Mouse (Mus musculus): Measurements from ENCODE around the gene Efl1. TPM values are rescaled to one million over a fixed set of nuclear protein-coding genes. Genes with fewer than 3 reads are reported as not detected.
"Not testable (repeated sequence)": the region's sequence is repeated elsewhere in the genome, so short reads cannot be mapped to it uniquely, and the experiment has no call there.

Gene Efl1
- polyA plus RNA-seq, 1 experiment = 10.3 TPM

DNA sequence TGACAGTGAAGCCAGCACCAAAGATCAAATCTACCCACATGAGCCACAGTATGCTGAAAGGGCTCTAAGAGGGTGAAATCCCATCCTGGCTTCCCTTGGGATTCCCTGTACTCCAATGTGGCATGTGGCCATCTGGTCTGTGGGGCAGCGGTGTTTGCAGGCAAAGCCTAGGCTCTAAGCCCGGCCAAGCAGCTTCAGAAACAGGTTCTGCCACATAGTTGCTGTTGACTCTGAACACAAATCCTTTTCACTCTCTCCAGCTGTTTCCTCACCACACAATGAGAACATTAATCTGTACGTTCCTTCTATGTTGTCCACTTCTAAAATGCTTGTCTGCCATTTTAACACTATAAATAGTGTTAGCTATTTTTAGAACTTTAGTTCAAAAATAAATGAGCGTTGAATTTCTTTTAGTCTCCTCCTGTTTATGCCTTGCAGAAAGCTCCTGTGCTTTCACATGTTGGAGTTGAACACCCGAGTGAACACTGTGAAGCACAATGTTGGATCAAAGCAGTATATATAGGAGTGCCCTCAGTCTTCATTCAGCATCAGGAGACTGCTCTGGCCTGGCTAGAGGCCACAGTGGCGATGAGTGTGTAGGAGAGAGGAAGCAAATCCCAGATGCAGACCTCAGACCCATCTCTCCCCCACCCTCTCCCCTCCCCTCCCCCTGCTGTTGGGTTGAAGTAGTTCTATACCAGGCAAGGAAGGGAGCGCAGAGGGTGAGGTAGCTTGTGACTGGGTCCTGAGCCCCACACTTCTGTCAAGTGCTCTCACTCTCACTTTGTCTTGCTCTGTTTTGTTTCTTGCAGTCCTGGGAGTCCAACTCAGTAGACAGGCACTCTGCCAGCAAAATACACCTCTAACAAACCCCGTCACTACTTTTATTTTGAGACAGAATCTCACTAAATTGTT lies 104.0 kb downstream of the Efl1 start:
- Histone ChIP-seq H3K4me1 (ENCODE audit: control insufficient read depth, insufficient read depth, low read length) (peaks cover 8% of the 10 kb centered on the region), H3K4me3 (ENCODE audit: insufficient read depth, low read length) (no peak overlapping the region), H3K27ac (ENCODE audit: insufficient read depth, low read depth, low read length) (no peak overlapping the region)
- TF ChIP-seq CTCF (IDR thresholded peaks at IDR 0.05; ENCODE audit: low read depth, low read length) (no peak), POLR2A (IDR thresholded peaks at IDR 0.05; ENCODE audit: borderline replicate concordance, low read depth, low read length) (no peak)

GRCm38 (mm10) chr7:82755602-82756155 lies 107.3 kb downstream of the Efl1 start:
- TF ChIP-seq POLR2A (IDR thresholded peaks at IDR 0.05; ENCODE audit: borderline replicate concordance, low read depth, low read length) (no peak), CTCF (IDR thresholded peaks at IDR 0.05; ENCODE audit: low read depth, low read length) (no peak)
- Histone ChIP-seq H3K4me3 (ENCODE audit: insufficient read depth, low read length) (no peak overlapping the region), H3K4me1 (ENCODE audit: control insufficient read depth, insufficient read depth, low read length) (no peaks in the 10 kb centered on the region), H3K27ac (ENCODE audit: insufficient read depth, low read depth, low read length) (no peak overlapping the region)

DNA sequence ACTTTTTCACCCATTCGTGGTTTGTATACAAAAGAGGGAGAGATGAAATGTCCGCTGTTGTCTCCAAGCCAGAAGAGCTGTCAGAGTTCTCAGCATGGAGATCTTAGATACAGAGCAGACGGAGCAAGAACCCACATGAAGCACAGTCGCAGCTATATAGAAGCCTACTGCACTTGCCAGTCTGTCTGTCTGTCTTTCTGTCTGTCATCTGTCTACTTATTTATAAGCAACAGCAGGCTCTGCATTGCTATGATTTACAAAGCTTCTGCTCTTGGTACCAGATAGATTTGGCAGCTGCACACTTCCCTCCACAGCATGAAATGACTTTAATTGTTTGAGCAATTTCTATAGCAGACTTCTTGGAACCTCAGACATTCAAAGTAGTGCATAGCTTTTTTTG lies 110.1 kb downstream of the Efl1 start:
- Histone ChIP-seq H3K4me1 (ENCODE audit: control insufficient read depth, insufficient read depth, low read length) (no peaks in the 10 kb centered on the region), H3K4me3 (ENCODE audit: insufficient read depth, low read length) (no peak overlapping the region), H3K27ac (ENCODE audit: insufficient read depth, low read depth, low read length) (no peak overlapping the region)
- TF ChIP-seq CTCF (IDR thresholded peaks at IDR 0.05; ENCODE audit: low read depth, low read length) (no peak), POLR2A (IDR thresholded peaks at IDR 0.05; ENCODE audit: borderline replicate concordance, low read depth, low read length) (no peak)

DNA sequence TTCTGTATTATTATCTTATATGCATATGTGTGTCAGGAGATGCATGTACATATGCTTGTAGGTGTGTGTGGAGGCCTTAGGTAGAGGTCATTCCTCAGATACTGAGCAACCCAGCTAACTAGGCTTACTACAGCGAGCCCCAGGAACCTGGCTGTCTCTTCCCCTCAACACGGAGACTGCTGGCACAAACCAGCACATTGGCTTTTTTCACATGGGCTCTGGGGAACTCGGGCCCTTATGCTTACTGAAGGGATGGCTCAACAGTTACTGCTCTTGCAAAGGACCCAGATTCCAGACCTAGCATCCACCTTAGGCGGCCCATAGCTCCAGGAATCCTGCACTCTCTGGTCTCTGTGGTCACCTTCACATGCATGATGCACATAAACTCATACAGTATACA lies 110.7 kb downstream of the Efl1 start:
- no peak for TF ChIP-seq POLR2A (IDR thresholded peaks at IDR 0.05; ENCODE audit: borderline replicate concordance, low read depth, low read length)
- no peak for TF ChIP-seq CTCF (IDR thresholded peaks at IDR 0.05; ENCODE audit: low read depth, low read length)
- H3K4me3 ChIP-seq (ENCODE audit: insufficient read depth, low read length) = no peak overlapping the region
- H3K27ac ChIP-seq (ENCODE audit: insufficient read depth, low read depth, low read length) = no peak overlapping the region
- H3K4me1 ChIP-seq (ENCODE audit: control insufficient read depth, insufficient read depth, low read length) = no peaks in the 10 kb centered on the region

- Histone ChIP-seq H3K4me1 (ENCODE audit: control insufficient read depth, insufficient read depth, low read length) (no peaks in the 10 kb centered on the region), H3K4me3 (ENCODE audit: insufficient read depth, low read length) (no peak overlapping the region), H3K27ac (ENCODE audit: insufficient read depth, low read depth, low read length) (no peak overlapping the region)
- TF ChIP-seq CTCF (IDR thresholded peaks at IDR 0.05; ENCODE audit: low read depth, low read length) (no peak), POLR2A (IDR thresholded peaks at IDR 0.05; ENCODE audit: borderline replicate concordance, low read depth, low read length) (no peak)
Observed at GRCm38 (mm10) chr7:82764951-82765350, 116.5 kb downstream of the Efl1 start.

- H3K4me3 ChIP-seq (ENCODE audit: insufficient read depth, low read length) = no peak overlapping the region
- no peaks in the 10 kb centered on the region for H3K4me1 ChIP-seq (ENCODE audit: control insufficient read depth, insufficient read depth, low read length)
- TF ChIP-seq CTCF (IDR thresholded peaks at IDR 0.05; ENCODE audit: low read depth, low read length) (no peak), POLR2A (IDR thresholded peaks at IDR 0.05; ENCODE audit: borderline replicate concordance, low read depth, low read length) (no peak)
- no peak overlapping the region for H3K27ac ChIP-seq (ENCODE audit: insufficient read depth, low read depth, low read length)
Observed at GRCm38 (mm10) chr7:82766623-82767022, 118.2 kb downstream of the Efl1 start.

- no peak overlapping the region for H3K27ac ChIP-seq (ENCODE audit: insufficient read depth, low read depth, low read length)
- H3K4me3 ChIP-seq (ENCODE audit: insufficient read depth, low read length) = no peak overlapping the region
- H3K4me1 ChIP-seq (ENCODE audit: control insufficient read depth, insufficient read depth, low read length) = no peaks in the 10 kb centered on the region
- TF ChIP-seq POLR2A (IDR thresholded peaks at IDR 0.05; ENCODE audit: borderline replicate concordance, low read depth, low read length) (no peak), CTCF (IDR thresholded peaks at IDR 0.05; ENCODE audit: low read depth, low read length) (no peak)
Observed at GRCm38 (mm10) chr7:82770207-82770606, 121.8 kb downstream of the Efl1 start.

DNA sequence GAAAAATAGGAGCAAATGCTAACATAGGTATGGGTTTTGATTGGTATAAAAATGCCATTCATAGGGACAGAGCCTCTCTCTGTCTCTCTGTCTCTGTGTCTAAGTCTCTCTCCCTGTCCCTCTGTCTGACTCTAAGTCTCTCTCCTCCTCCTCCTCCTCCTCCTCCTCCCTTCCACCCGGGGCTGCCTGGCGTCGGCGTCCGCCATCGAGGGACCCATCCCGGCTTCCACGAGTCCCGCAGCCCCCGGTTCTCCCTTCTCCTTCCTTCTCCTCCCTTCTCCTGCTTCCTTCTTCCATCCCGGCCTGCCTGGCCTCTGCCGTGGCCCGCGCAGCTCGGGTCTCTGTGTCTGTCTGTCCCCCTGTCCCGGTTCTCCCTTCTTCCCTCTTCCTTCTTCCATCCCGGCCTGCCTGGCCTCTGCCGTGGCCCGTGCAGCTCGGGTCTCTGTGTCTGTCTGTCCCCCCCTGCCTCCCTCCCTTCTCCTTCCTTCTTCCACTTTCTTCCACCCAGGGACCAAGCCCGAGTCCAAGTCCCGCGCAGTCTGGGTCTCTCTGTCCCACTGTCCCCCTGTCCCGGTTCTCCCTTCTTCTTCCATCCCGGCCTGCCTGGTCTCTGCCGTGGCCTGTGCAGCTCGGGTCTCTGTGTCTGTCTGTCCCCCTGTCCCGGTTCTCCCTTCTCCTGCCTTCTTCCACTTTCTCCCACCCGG lies 122.7 kb downstream of the Efl1 start:
- not testable (repeated sequence) for H3K4me1 ChIP-seq (ENCODE audit: control insufficient read depth, insufficient read depth, low read length); H3K4me3 ChIP-seq (ENCODE audit: insufficient read depth, low read length); H3K27ac ChIP-seq (ENCODE audit: insufficient read depth, low read depth, low read length)

DNA sequence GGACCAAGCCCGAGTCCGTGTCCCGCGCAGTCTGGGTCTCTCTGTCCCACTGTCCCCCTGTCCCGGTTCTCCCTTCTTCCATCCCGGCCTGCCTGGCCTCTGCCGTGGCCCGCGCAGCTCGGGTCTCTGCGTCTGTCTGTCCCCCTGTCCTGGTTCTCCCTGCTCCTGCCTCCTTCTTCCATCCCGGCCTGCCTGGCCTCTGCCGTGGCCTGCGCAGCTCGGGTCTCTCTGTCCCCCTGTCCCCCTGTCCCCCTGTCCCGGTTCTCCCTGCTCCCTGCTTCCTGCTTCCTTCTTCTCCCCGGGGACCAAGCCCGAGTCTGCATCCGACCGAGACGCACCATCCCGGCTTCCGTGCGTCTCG lies 123.2 kb downstream of the Efl1 start:
- not testable (repeated sequence) for H3K4me3 ChIP-seq (ENCODE audit: insufficient read depth, low read length); H3K27ac ChIP-seq (ENCODE audit: insufficient read depth, low read depth, low read length); H3K4me1 ChIP-seq (ENCODE audit: control insufficient read depth, insufficient read depth, low read length)

GRCm38 (mm10) chr7:82772481-82772880 lies 124.1 kb downstream of the Efl1 start:
- Histone ChIP-seq H3K27ac (ENCODE audit: insufficient read depth, low read depth, low read length) (no peak overlapping the region), H3K4me3 (ENCODE audit: insufficient read depth, low read length) (no peak overlapping the region), H3K4me1 (ENCODE audit: control insufficient read depth, insufficient read depth, low read length) (peaks cover 2% of the 10 kb centered on the region; the same call in 1 of the 2 replicates)
- no peak for TF ChIP-seq CTCF (IDR thresholded peaks at IDR 0.05; ENCODE audit: low read depth, low read length)
- TF ChIP-seq POLR2A (IDR thresholded peaks at IDR 0.05; ENCODE audit: borderline replicate concordance, low read depth, low read length) = no peak

All from bone marrow macrophage, adult 2 months (primary cell).